Mouse (Mus musculus) CD4-positive, CD25-positive, alpha-beta regulatory T cell (primary cell): Measurements from ENCODE around the gene Fan1. TPM values are rescaled to one million over a fixed set of nuclear protein-coding genes. Genes with fewer than 3 reads are reported as not detected.

Experiments used
- polyA plus RNA-seq: library from polyadenylated mRNA; unstranded; fragments of 100-300 nt; shearing (Covaris generic); gene quantifications from one replicate; pipeline ENCODE4 v1.2.1, GENCODE M21; 2017

Gene Fan1
- 9.1 TPM for polyA plus RNA-seq

GRCm38 (mm10) chr7:64373830-64374562 lies at the start of gene Fan1:
Gene Fan1 (minus strand): TSS chr7:64374095.

GRCm38 (mm10) chr7:64392122-64392818 lies 18.4 kb upstream of the Fan1 start, which contains the start of the genes Mphosph10 and Mcee:
Gene Mphosph10 (minus strand): TSS chr7:64392268.
Gene Mcee (plus strand): TSS chr7:64392607.

Other genes with a start within 250 kb of the Fan1 start
- gene Trpm1, start 220.3 kb downstream of the Fan1 start, polyA plus RNA-seq, result 11.9 TPM
- gene Mtmr10, start 86.4 kb downstream of the Fan1 start, polyA plus RNA-seq, result 11.1 TPM
- gene Mphosph10, start 18.2 kb upstream of the Fan1 start, polyA plus RNA-seq, result 51.4 TPM
- gene Mcee, start 18.5 kb upstream of the Fan1 start, polyA plus RNA-seq, result 29.4 TPM
- gene Apba2, start 127.6 kb upstream of the Fan1 start, polyA plus RNA-seq, result not detected